Mouse (Mus musculus) midbrain, embryonic 16.5 days (tissue): ENCODE measurements at regions not wholly inside any gene's neighbourhood (a gene's known extent, or its start where the extent isn't known, plus 50 kb on each side); places are given as distances from the start of the nearest gene placed in this dataset.

Experiments used
- ATAC-seq: fragments of 200-750 bp; cut with Nextera tagmentation; 2 replicates; pipeline ENCODE4 v1.8.0; 2017; ENCODE audit warnings: moderate TSS enrichment
- H3K27ac ChIP-seq: fragments of 300-500 bp; sonication (generic); 2 replicates; pipeline ENCODE4 v1.5.1; 2014; ENCODE audit warnings: mild to moderate bottlenecking, low read length, mixed read lengths
- H3K27me3 ChIP-seq: fragments of 300-500 bp; sonication (generic); 2 replicates; pipeline ENCODE4 v1.6.1; 2014; ENCODE audit warnings: low read depth, low read length, mixed read lengths; ENCODE audit not compliant: control insufficient read depth, insufficient read depth
- H3K36me3 ChIP-seq: fragments of 300-500 bp; sonication (generic); 2 replicates; pipeline ENCODE4 v1.6.1; 2014; ENCODE audit warnings: mild to moderate bottlenecking, low read length, moderate library complexity, mixed read lengths; ENCODE audit not compliant: control insufficient read depth, insufficient read depth
- H3K4me1 ChIP-seq: fragments of 300-500 bp; sonication (generic); 2 replicates; pipeline ENCODE4 v1.6.1; 2014; ENCODE audit warnings: mild to moderate bottlenecking, low read length, mixed read lengths; ENCODE audit not compliant: control insufficient read depth, insufficient read depth
- H3K4me2 ChIP-seq: fragments of 300-500 bp; sonication (generic); 2 replicates; pipeline ENCODE4 v1.6.1; 2014; ENCODE audit warnings: mild to moderate bottlenecking, low read length, mixed read lengths
- H3K4me3 ChIP-seq: fragments of 300-500 bp; sonication (generic); 2 replicates; pipeline ENCODE4 v1.5.1; 2014; ENCODE audit warnings: low read depth, mild to moderate bottlenecking, low read length, moderate library complexity, mixed read lengths
- H3K9ac ChIP-seq: fragments of 300-500 bp; sonication (generic); 2 replicates; pipeline ENCODE4 v1.6.1; 2014; ENCODE audit warnings: low read depth, low read length, mixed read lengths
- H3K9me3 ChIP-seq: fragments of 300-500 bp; sonication (generic); replicated peaks from 2 replicates; pipeline ENCODE4 v1.6.1; 2014; ENCODE audit warnings: mild to moderate bottlenecking, low read length, mixed read lengths; ENCODE audit not compliant: control insufficient read depth, poor library complexity, severe bottlenecking
- WGBS: fragments of 180-500 bp; shearing (Covaris S2); extraction: QIAGEN DNeasy Blood & Tissue Kit; methylation state at CpG from one replicate; pipeline ENCODE4 v1.1.7; 2014; 5-methylcytosine and 5-hydroxymethylcytosine counted together

DNA sequence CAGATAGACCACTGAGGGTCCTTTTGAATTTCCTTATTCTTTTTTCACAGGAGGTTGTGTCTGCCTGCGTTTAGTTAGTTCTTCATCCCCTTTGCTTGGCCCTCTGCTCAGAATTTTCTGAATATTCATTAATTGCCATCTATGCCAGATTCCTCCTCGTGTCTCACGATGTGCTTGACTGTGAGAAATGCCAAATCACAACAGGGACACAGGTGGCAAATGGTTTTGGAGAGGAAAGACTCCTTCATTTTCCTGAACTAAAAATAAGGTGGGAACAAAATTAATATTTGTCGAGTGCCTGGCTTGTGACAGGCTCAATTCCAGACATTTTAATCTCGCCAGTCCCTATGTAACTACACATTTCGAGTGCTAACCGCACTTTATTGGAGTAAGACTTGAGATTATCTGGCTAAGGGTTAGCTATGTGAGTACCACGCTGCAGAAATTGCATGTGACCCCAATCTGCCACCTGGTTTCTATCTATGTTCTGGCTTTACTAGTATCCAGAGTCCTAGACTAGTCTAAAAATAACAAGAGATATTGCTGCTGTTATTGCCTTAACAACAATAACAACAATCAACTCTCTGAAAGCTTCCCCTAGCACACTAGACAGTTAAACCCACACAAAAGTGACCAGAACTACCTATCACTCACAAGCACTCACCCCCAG lies 156.0 kb upstream of the AI593442 start:
- Histone ChIP-seq H3K9ac (no peak overlapping the region), H3K27me3 (no peaks in the 10 kb centered on the region), H3K4me1 (no peaks in the 10 kb centered on the region), H3K27ac (no peak overlapping the region), H3K4me3 (no peak overlapping the region), H3K4me2 (no peak overlapping the region), H3K9me3 (no peaks in the 10 kb centered on the region), H3K36me3 (no peaks in the 10 kb centered on the region)
- ATAC-seq = no peak
- 77% methylated on average over 8 of the region's 8 CpGs for WGBS

DNA sequence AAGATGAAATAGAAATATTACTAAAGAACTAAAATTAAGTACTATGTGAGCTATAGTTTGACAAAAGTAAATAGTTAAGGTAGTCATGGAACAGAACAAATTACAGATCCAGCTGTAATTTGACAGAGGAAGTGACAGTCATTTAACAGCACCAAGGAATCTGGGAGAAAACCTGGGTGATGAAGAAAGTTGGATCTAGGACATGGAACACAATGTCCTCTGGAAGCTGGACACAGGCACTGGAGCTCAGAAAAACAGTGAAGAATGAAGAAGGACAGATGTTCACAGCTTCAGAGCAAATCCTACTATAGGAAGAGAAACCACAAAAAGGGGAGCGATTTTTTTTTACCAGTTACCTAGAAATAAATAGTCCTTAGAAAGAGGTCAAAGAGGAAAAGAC lies 147.2 kb upstream of the AI593442 start:
- ATAC-seq = no peak
- Histone ChIP-seq H3K36me3 (no peaks in the 10 kb centered on the region), H3K9me3 (no peaks in the 10 kb centered on the region), H3K4me1 (no peaks in the 10 kb centered on the region), H3K9ac (no peak overlapping the region), H3K4me3 (no peak overlapping the region), H3K4me2 (no peak overlapping the region), H3K27ac (no peak overlapping the region), H3K27me3 (no peaks in the 10 kb centered on the region)
- 86% methylated on average over 1 of the region's 1 CpGs for WGBS

- 87% methylated on average over 4 of the region's 4 CpGs for WGBS
- no peak for ATAC-seq
These were observed 136.7 kb upstream of the AI593442 start for GRCm38 (mm10) chr9:52816309-52816708.

DNA sequence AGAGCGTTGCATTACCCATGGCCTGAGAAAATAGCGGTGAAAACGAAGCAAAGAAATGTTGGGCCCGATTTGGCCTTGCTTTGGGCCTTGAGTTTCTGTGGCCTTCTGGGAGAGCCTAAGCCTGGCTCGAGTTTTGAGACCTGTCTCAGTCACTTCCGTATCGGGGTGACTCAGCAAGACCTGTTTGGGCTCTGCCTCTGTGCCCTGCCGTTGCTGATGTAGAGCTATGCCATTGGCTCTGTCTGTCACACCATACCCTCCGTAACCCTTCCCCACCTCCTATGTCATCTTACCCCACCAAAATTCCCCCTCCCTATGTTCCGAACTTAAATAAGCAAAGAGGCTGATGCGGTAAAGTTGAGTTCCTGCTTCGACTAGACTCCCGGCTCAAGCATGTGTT lies 123.4 kb upstream of the AI593442 start:
- Histone ChIP-seq H3K4me3 (no peak overlapping the region), H3K9ac (no peak overlapping the region), H3K4me1 (no peaks in the 10 kb centered on the region), H3K27ac (no peak overlapping the region), H3K4me2 (no peak overlapping the region), H3K36me3 (no peaks in the 10 kb centered on the region), H3K9me3 (no peaks in the 10 kb centered on the region), H3K27me3 (no peaks in the 10 kb centered on the region)
- no peak for ATAC-seq
- 94% methylated on average over 13 of the region's 13 CpGs for WGBS

More at GRCm38 (mm10) chr9:52816309-52816708, 136.7 kb upstream of the AI593442 start:
- Histone ChIP-seq H3K9me3 (no peaks in the 10 kb centered on the region), H3K4me2 (no peak overlapping the region), H3K4me3 (no peak overlapping the region), H3K4me1 (no peaks in the 10 kb centered on the region), H3K36me3 (no peaks in the 10 kb centered on the region), H3K9ac (no peak overlapping the region), H3K27ac (no peak overlapping the region), H3K27me3 (no peaks in the 10 kb centered on the region)

- ATAC-seq = no peak
- 66% methylated on average over 5 of the region's 5 CpGs for WGBS
- Histone ChIP-seq H3K4me2 (no peak overlapping the region), H3K4me3 (no peak overlapping the region), H3K4me1 (no peaks in the 10 kb centered on the region), H3K27ac (no peak overlapping the region), H3K9me3 (no peaks in the 10 kb centered on the region), H3K27me3 (no peaks in the 10 kb centered on the region), H3K9ac (no peak overlapping the region), H3K36me3 (no peaks in the 10 kb centered on the region)
These were observed 122.2 kb upstream of the AI593442 start for GRCm38 (mm10) chr9:52801801-52802200.

GRCm38 (mm10) chr9:52800476-52800875 lies 120.9 kb upstream of the AI593442 start:
- H3K9ac ChIP-seq = no peak overlapping the region
- WGBS = 64% methylated on average over 3 of the region's 3 CpGs
- ATAC-seq = no peak

DNA sequence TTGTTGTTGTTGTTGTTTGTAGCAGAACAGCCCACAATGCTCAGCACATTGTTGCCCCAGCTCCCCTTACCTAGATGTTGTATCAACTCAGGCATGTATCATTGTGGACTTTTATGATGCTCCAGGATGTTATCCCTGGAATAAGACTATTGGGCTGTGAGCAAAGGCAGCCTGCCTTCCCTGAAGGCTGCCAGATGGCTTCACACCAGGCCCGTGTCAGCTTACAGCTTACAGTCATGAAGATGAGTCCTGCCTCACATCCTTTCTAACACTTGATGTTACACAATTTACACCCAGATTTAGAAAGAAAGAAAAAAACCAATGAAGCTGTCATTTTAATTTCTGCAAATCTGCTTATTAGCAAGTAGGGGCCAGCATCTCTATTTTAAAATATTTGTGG lies 113.0 kb upstream of the AI593442 start:
- WGBS = 81% methylated on average over 1 of the region's 1 CpGs
- H3K4me1 ChIP-seq = no peaks in the 10 kb centered on the region
- no peak overlapping the region for H3K4me2 ChIP-seq
- H3K27me3 ChIP-seq = no peaks in the 10 kb centered on the region
- H3K4me3 ChIP-seq = no peak overlapping the region
- no peak for ATAC-seq
- no peak overlapping the region for H3K9ac ChIP-seq
- H3K36me3 ChIP-seq = no peaks in the 10 kb centered on the region
- no peak overlapping the region for H3K27ac ChIP-seq
- no peaks in the 10 kb centered on the region for H3K9me3 ChIP-seq

More at GRCm38 (mm10) chr9:52800476-52800875, 120.9 kb upstream of the AI593442 start:
- Histone ChIP-seq H3K27ac (no peak overlapping the region), H3K4me1 (no peaks in the 10 kb centered on the region), H3K9me3 (no peaks in the 10 kb centered on the region), H3K36me3 (no peaks in the 10 kb centered on the region), H3K27me3 (no peaks in the 10 kb centered on the region), H3K4me2 (no peak overlapping the region), H3K4me3 (no peak overlapping the region)

GRCm38 (mm10) chr9:52782520-52782919 lies 102.9 kb upstream of the AI593442 start:
- WGBS = 94% methylated on average over 3 of the region's 3 CpGs
- no peak for ATAC-seq
- H3K4me1 ChIP-seq = no peaks in the 10 kb centered on the region
- no peaks in the 10 kb centered on the region for H3K9me3 ChIP-seq
- H3K9ac ChIP-seq = no peak overlapping the region
- no peak overlapping the region for H3K4me2 ChIP-seq
- no peaks in the 10 kb centered on the region for H3K36me3 ChIP-seq
- no peak overlapping the region for H3K4me3 ChIP-seq
- no peak overlapping the region for H3K27ac ChIP-seq
- no peaks in the 10 kb centered on the region for H3K27me3 ChIP-seq

DNA sequence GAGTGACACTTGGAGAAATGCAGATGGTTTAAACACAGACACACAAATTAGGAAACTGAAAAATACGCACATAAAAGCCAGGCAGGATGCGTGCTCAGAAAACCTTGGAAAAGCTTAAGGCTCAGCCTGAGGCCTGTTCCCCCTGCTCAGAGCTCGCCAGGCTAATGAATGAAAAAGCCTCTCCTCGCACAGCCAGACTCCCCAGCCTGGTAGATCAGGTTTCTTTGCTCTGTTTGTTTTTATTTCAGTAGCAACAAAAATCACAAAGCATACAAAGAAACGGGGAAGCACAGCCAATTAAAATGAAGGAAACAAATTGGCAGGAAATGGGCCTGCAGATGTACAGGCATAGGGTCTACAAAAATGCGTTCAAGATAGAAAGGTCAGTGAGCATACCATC lies 97.0 kb upstream of the AI593442 start:
- Histone ChIP-seq H3K4me2 (no peak overlapping the region), H3K4me3 (no peak overlapping the region), H3K4me1 (no peaks in the 10 kb centered on the region), H3K27ac (no peak overlapping the region), H3K27me3 (no peaks in the 10 kb centered on the region), H3K9me3 (no peaks in the 10 kb centered on the region), H3K9ac (no peak overlapping the region), H3K36me3 (no peaks in the 10 kb centered on the region)
- no peak for ATAC-seq
- 19% methylated on average over 6 of the region's 6 CpGs for WGBS
